Mouse (Mus musculus): ENCODE results near the gene Fam104a.

DNA sequence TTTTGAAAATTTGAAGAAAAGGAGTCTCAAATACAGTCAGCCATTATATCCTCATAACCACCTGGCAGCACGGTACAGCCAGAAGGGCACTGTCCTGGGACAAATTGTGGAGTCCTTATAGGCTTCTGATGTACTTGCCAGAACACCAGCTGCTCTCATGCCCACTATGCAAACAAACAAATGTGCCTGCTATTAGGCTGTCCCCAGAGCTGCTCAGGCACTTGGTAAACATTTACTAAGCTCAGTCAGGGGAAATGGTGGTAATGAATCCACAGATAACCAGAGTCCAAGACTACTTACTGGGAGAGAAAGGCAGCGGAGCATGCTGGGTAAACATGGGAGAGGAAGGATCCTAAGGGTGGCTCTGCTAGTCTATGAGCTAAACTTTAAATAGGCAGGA, 16.8 kb downstream of the Fam104a start:
- TF ChIP-seq CTCF (conservative IDR thresholded peaks at IDR 0.05; ENCODE audit: insufficient read depth, insufficient read length, low read depth, low read length) (no peak), POLR2A (IDR thresholded peaks at IDR 0.05; ENCODE audit: low read depth, low read length) (no peak)

All from kidney, adult 2 months (tissue).